In genomic region chr6:87328265-87329173, GRCm38 (mm10) we compare ENCODE assay signal across 13 mouse cellular contexts. TPM values are rescaled to one million over a fixed set of nuclear protein-coding genes. Genes with fewer than 3 reads are reported as not detected.
DNase-seq lines count a peak whose midpoint lies in the region; ATAC-seq and TF ChIP-seq lines count a peak whose summit lies in the region.
"Had no signal": no experiment of that assay in that cellular context is flagged by ENCODE, and none has a peak within 500 bp of the region (broad histone marks: within the 10 kb centered on the region; RNA-seq: fewer than 3 reads in every experiment).

No protein-coding gene starts in this region.

- H3K27me3 ChIP-seq in heart, postnatal 0 days (ENCODE audit: control insufficient read depth, insufficient read depth, low read length), result peaks cover 7% of the 10 kb centered on the region; the same call in 1 of the 2 replicates

- H3K36me3 ChIP-seq in heart, postnatal 0 days (replicated peaks; ENCODE audit: control insufficient read depth, insufficient read depth, low read length), result no peaks in the 10 kb centered on the region

- peak; percentile 33 for DNase-seq in heart, postnatal 0 days (ENCODE audit: low spot score)
- DNase-seq in heart, postnatal 25 days (ENCODE audit: low spot score), result no peak
- DNase-seq in retina, postnatal 1 day, result peak; percentile 18
- DNase-seq in retina, embryonic 14.5 days (ENCODE audit: low spot score), result no peak
- peak; percentile 63 to 73 for DNase-seq in kidney, adult 8-10 months
- DNase-seq in lung, postnatal 36 days, result peak; percentile 46
- no peak for DNase-seq in urinary bladder, adult 18-20 months (ENCODE audit: low spot score in 2 of 2)
- DNase-seq in adrenal gland, postnatal 10 days, result no peak
- DNase-seq: cerebellum, adult 8-10 months had no signal

- no peak overlapping the region for H3K9ac ChIP-seq in heart, postnatal 0 days (replicated peaks; ENCODE audit: low read depth, low read length)

- peak; percentile 75 for ATAC-seq in heart, postnatal 0 days (ENCODE audit: insufficient read depth, low read depth)

- TF ChIP-seq CTCF in heart, postnatal 0 days (IDR thresholded peaks at IDR 0.05; ENCODE audit: low read depth), result no peak

- intact Hi-C loops in heart, postnatal 25 days (cut with DNase I), result no loop called here

- no peak overlapping the region for H3K27ac ChIP-seq in heart, postnatal 0 days (ENCODE audit: low read depth)

- peaks cover 12% of the 10 kb centered on the region for H3K4me1 ChIP-seq in heart, postnatal 0 days (ENCODE audit: control insufficient read depth, insufficient read depth)

- H3K4me2 ChIP-seq in heart, postnatal 0 days (ENCODE audit: low read depth, low read length), result no peak overlapping the region

- 44% methylated on average over 22 of the region's 22 CpGs for WGBS in heart, postnatal 0 days

- H3K4me3 ChIP-seq in heart, postnatal 0 days (ENCODE audit: low read depth, low read length), result no peak overlapping the region

- no peak for TF ChIP-seq EP300 in heart, postnatal 0 days (IDR thresholded peaks at IDR 0.05; ENCODE audit: low read depth)

- H3K9me3 ChIP-seq in heart, postnatal 0 days (replicated peaks; ENCODE audit: control insufficient read depth, low read length), result no peaks in the 10 kb centered on the region

RNA-seq across cellular contexts. Expression of gene Antxr1, which starts 7.1 kb away (rescaled TPM):
- 12.0 and 18.7 TPM in 2 replicates for total RNA-seq in heart, postnatal 0 days (2014; rRNA removed; ENCODE audit: low replicate concordance)
- 2.6 TPM in 2 replicates for polyA plus RNA-seq in heart, postnatal 0 days (2015; fragmentation: Nextera tagmentation; extraction: Ambion mirVana)
- 10 to 100 TPM in 1 of 2 experiments, 1 to 10 TPM in 1; 9.8 to 11.7 TPM for total RNA-seq in heart, postnatal 25 days (2021)
- total RNA-seq in adrenal gland, postnatal 10 days (2021), result 10 to 100 TPM; 29.4 to 34.9 TPM

RNA-seq across cellular contexts. Expression of gene Gkn1, which starts 22.2 kb away (rescaled TPM):
- not detected in 2 replicates for total RNA-seq in heart, postnatal 0 days (2014; rRNA removed; ENCODE audit: low replicate concordance)
- not detected in 2 replicates for polyA plus RNA-seq in heart, postnatal 0 days (2015; fragmentation: Nextera tagmentation; extraction: Ambion mirVana)
- total RNA-seq in heart, postnatal 25 days (2021), result not detected
- total RNA-seq in adrenal gland, postnatal 10 days (2021), result not detected
- total RNA-seq: ES-E14; megakaryocyte, adult 5-6 weeks had no signal
- polyA plus RNA-seq: neural tube, embryonic 14.5 days had no signal

RNA-seq across cellular contexts. Expression of gene Gkn2, which starts 44.6 kb away (rescaled TPM):
- total RNA-seq in heart, postnatal 0 days (2014; rRNA removed; ENCODE audit: low replicate concordance), result not detected in 2 replicates
- polyA plus RNA-seq in heart, postnatal 0 days (2015; fragmentation: Nextera tagmentation; extraction: Ambion mirVana), result not detected in 2 replicates
- not detected for total RNA-seq in heart, postnatal 25 days (2021)
- total RNA-seq in adrenal gland, postnatal 10 days (2021), result not detected
- total RNA-seq: ES-E14; left cerebral cortex, postnatal 14 days; megakaryocyte, adult 5-6 weeks had no signal
- polyA plus RNA-seq: neural tube, embryonic 14.5 days had no signal

Comparison
In these comparisons a context has a peak if more than half of its experiments do, and no peak if none do; other contexts are left out.
1. DNase-seq: peak in heart, postnatal 0 days (single experiment), retina, postnatal 1 day (single experiment), kidney, adult 8-10 months (2 of 2) and lung, postnatal 36 days (single experiment); none in heart, postnatal 25 days (single experiment), retina, embryonic 14.5 days (single experiment), urinary bladder, adult 18-20 months (0 of 2) and adrenal gland, postnatal 10 days (single experiment).